8 mouse cellular contexts compared by ENCODE assay signal in the genomic region with DNA sequence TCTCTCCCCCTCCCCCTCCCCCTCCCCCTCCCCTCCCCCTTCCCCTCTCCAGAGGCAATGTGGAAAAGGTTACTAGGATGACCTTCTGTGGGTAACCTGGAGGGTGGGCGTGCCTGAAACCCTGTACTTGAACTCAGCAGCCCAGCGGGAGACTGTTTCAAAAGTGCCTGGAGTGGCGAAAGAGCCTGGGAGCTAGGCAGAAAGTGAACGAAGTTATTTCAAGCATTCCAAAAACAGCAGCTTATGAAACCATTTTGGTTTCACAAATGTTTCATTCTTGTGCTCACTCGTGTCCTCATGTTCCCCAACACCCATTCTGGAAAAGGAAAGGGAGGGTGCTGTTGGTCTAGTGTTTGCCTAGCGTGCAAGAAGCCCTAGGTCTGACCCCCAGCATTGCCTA. TPM values are rescaled to one million over a fixed set of nuclear protein-coding genes. Genes with fewer than 3 reads are reported as not detected.
DNase-seq lines count a peak whose midpoint lies in the region; ATAC-seq and TF ChIP-seq lines count a peak whose summit lies in the region.

No protein-coding gene starts in this region.

- H3K36me3 ChIP-seq in spleen, adult 2 months (ENCODE audit: control insufficient read depth, insufficient read depth, low read length) = no peaks in the 10 kb centered on the region
- H3K36me3 ChIP-seq in kidney, postnatal 0 days (ENCODE audit: insufficient read depth, low read length) = no peaks in the 10 kb centered on the region

- H3K9ac ChIP-seq in kidney, postnatal 0 days (ENCODE audit: low read depth, low read length) = no peak overlapping the region

- ATAC-seq in kidney, postnatal 0 days (replicated peaks; ENCODE audit: low FRiP score, low read depth) = no peak

- H3K27me3 ChIP-seq in spleen, adult 2 months (ENCODE audit: control insufficient read depth, insufficient read depth, low read length) = no peaks in the 10 kb centered on the region
- H3K27me3 ChIP-seq in kidney, postnatal 0 days (ENCODE audit: insufficient read depth, low read length) = no peaks in the 10 kb centered on the region

- TF ChIP-seq CTCF in spleen, adult 2 months (IDR thresholded peaks at IDR 0.05; ENCODE audit: extremely low read depth, insufficient read depth, insufficient read length, insufficient replicate concordance) = no peak
- TF ChIP-seq CTCF in kidney, postnatal 0 days (IDR thresholded peaks at IDR 0.05; ENCODE audit: low read depth) = no peak

- intact Hi-C loops in gastrocnemius, postnatal 14 days (cut with DNase I; ENCODE audit: low total_unique reads) = no loop called here

- H3K4me1 ChIP-seq in spleen, adult 2 months (ENCODE audit: control insufficient read depth, insufficient read depth, insufficient read length) = peaks cover 5% of the 10 kb centered on the region
- H3K4me1 ChIP-seq in kidney, postnatal 0 days (replicated peaks; ENCODE audit: insufficient read depth, low read length) = peaks cover 13% of the 10 kb centered on the region

- H3K9me3 ChIP-seq in kidney, postnatal 0 days (replicated peaks; ENCODE audit: low read length) = no peaks in the 10 kb centered on the region

- H3K27ac ChIP-seq in spleen, adult 2 months (ENCODE audit: insufficient read depth, low read length) = no peak overlapping the region
- H3K27ac ChIP-seq in kidney, postnatal 0 days = no peak overlapping the region

- no peak for TF ChIP-seq POLR2A in spleen, adult 2 months (IDR thresholded peaks at IDR 0.05; ENCODE audit: low read depth, low read length)

- 49% methylated on average over 6 of the region's 6 CpGs for WGBS in spleen, adult 2 months
- 40% methylated on average over 6 of the region's 6 CpGs for WGBS in kidney, postnatal 0 days

- H3K4me3 ChIP-seq in spleen, adult 2 months (ENCODE audit: extremely low read depth, insufficient read depth, insufficient read length) = peak overlapping the region; percentile 61; the same call in 1 of the 2 replicates
- peak overlapping the region; percentile 46 for H3K4me3 ChIP-seq in kidney, postnatal 0 days (replicated peaks; ENCODE audit: low read depth, low read length)

- H3K4me2 ChIP-seq in kidney, postnatal 0 days (ENCODE audit: low read length) = peak overlapping the region; percentile 90

- DNase-seq in adrenal gland, adult 2 months = peak; percentile 57
- DNase-seq in adrenal gland, adult 18-20 months (ENCODE audit: low spot score in 2 of 2) = no peak
- no peak for DNase-seq in spleen, adult 2 months (ENCODE audit: low read depth in 1 of 2, low spot score in 2 of 2)
- DNase-seq in spleen, adult 12 weeks (ENCODE audit: low spot score) = no peak
- DNase-seq in kidney, postnatal 0 days (ENCODE audit: low spot score) = no peak
- peak; percentile 83 for DNase-seq in lung, postnatal 36 days
- DNase-seq in c-Kit-positive CD71-positive TER-119-positive erythroid progenitor cells, embryonic 14.5 days (ENCODE audit: low spot score) = no peak
- no peak for DNase-seq in gastrocnemius, postnatal 14 days

RNA-seq across cellular contexts. Expression of a gene that starts 1.6 kb away (rescaled TPM):
- total RNA-seq in adrenal gland, adult 2 months (2021) = 100 to 1,000 TPM; 131 to 254 TPM
- 1,050 and 1,217 TPM in 2 replicates for polyA plus RNA-seq in adrenal gland, adult 2 months (2012; rRNA removed)
- 100 to 1,000 TPM; 152 to 273 TPM for total RNA-seq in adrenal gland, adult 18-20 months (2021)
- polyA plus RNA-seq in spleen, adult 2 months (2012; rRNA removed) = 57.6 and 94.0 TPM in 2 replicates
- 60.1 and 70.7 TPM in 2 replicates for polyA plus RNA-seq in kidney, postnatal 0 days (2015; fragmentation: Nextera tagmentation; extraction: Ambion mirVana)
- 10 to 100 TPM; 27.2 to 39.9 TPM for total RNA-seq in gastrocnemius, postnatal 14 days (2021)

RNA-seq across cellular contexts. Expression of a gene that starts 52.6 kb away (rescaled TPM):
- not detected for total RNA-seq in adrenal gland, adult 2 months (2021)
- not detected in 2 replicates for polyA plus RNA-seq in adrenal gland, adult 2 months (2012; rRNA removed)
- total RNA-seq in adrenal gland, adult 18-20 months (2021) = not detected
- not detected in 2 replicates for polyA plus RNA-seq in spleen, adult 2 months (2012; rRNA removed)
- polyA plus RNA-seq in kidney, postnatal 0 days (2015; fragmentation: Nextera tagmentation; extraction: Ambion mirVana) = not detected in 2 replicates
- total RNA-seq in gastrocnemius, postnatal 14 days (2021) = not detected

Comparison
In these comparisons a context has a peak if more than half of its experiments do, and no peak if none do; other contexts are left out.
1. DNase-seq: peak in adrenal gland, adult 2 months (single experiment) and lung, postnatal 36 days (single experiment); none in adrenal gland, adult 18-20 months (0 of 2), spleen, adult 2 months (0 of 2), spleen, adult 12 weeks (single experiment), kidney, postnatal 0 days (single experiment), c-Kit-positive CD71-positive TER-119-positive erythroid progenitor cells, embryonic 14.5 days (single experiment) and gastrocnemius, postnatal 14 days (single experiment).